In genomic region chr19:28298669-28299068, GRCm38 (mm10) we compare ENCODE assay signal across 9 mouse cellular contexts.
DNase-seq lines count a peak whose midpoint lies in the region; ATAC-seq and TF ChIP-seq lines count a peak whose summit lies in the region.
"Had no signal": no experiment of that assay in that cellular context is flagged by ENCODE, and none has a peak within 500 bp of the region (broad histone marks: within the 10 kb centered on the region; RNA-seq: fewer than 3 reads in every experiment).

No protein-coding gene starts in this region.

- DNase-seq in kidney, postnatal 0 days (ENCODE audit: low spot score): peak; percentile 9
- no peak for DNase-seq in kidney, postnatal 25 days
- peak; percentile 28 to 34 for DNase-seq in cerebellum, postnatal 25 days
- peak; percentile 29 for DNase-seq in forelimb bud, embryonic 11.5 days (ENCODE audit: low read depth, low spot score)
- DNase-seq in limb, embryonic 11.5 days (ENCODE audit: low spot score): peak; percentile 43
- DNase-seq in retina, embryonic 14.5 days (ENCODE audit: low spot score): no peak
- no peak for DNase-seq in kidney, postnatal 10 days

- H3K9me3 ChIP-seq in kidney, postnatal 0 days (replicated peaks; ENCODE audit: low read length): no peaks in the 10 kb centered on the region
- no peaks in the 10 kb centered on the region for H3K9me3 ChIP-seq in limb, embryonic 11.5 days (ENCODE audit: control insufficient read depth, low read length)
- H3K9me3 ChIP-seq: heart, embryonic 12.5 days had no signal

- H3K9ac ChIP-seq in kidney, postnatal 0 days (ENCODE audit: low read depth, low read length): no peak overlapping the region
- H3K9ac ChIP-seq in limb, embryonic 11.5 days (ENCODE audit: low read length): no peak overlapping the region
- H3K9ac ChIP-seq: heart, embryonic 12.5 days had no signal

- TF ChIP-seq CTCF in kidney, postnatal 0 days (IDR thresholded peaks at IDR 0.05; ENCODE audit: low read depth): no peak

- H3K27me3 ChIP-seq in kidney, postnatal 0 days (ENCODE audit: insufficient read depth, low read length): no peaks in the 10 kb centered on the region
- no peaks in the 10 kb centered on the region for H3K27me3 ChIP-seq in limb, embryonic 11.5 days (ENCODE audit: control insufficient read depth, insufficient read depth, low read length)
- H3K27me3 ChIP-seq: heart, embryonic 12.5 days had no signal

- ATAC-seq in kidney, postnatal 0 days (replicated peaks; ENCODE audit: low FRiP score, low read depth): no peak
- peak; percentile 72; the same call in 1 of the 2 replicates for ATAC-seq in limb, embryonic 11.5 days (ENCODE audit: insufficient number of reproducible peaks, low FRiP score, low TSS enrichment, low read depth)
- ATAC-seq in CD4-positive, CD25-positive, alpha-beta regulatory T cell, adult 4 months: no peak

- WGBS in kidney, postnatal 0 days: 55% methylated on average over 9 of the region's 9 CpGs
- WGBS in limb, embryonic 11.5 days: 63% methylated on average over 9 of the region's 9 CpGs

- no peak overlapping the region for H3K27ac ChIP-seq in kidney, postnatal 0 days
- no peak overlapping the region for H3K27ac ChIP-seq in limb, embryonic 11.5 days (replicated peaks; ENCODE audit: low read depth, low read length)

- no peak overlapping the region for H3K4me3 ChIP-seq in kidney, postnatal 0 days (replicated peaks; ENCODE audit: low read depth, low read length)
- no peak overlapping the region for H3K4me3 ChIP-seq in limb, embryonic 11.5 days (ENCODE audit: low read depth, low read length)
- H3K4me3 ChIP-seq: heart, embryonic 12.5 days had no signal

- no peaks in the 10 kb centered on the region for H3K4me1 ChIP-seq in kidney, postnatal 0 days (replicated peaks; ENCODE audit: insufficient read depth, low read length)
- H3K4me1 ChIP-seq in limb, embryonic 11.5 days (ENCODE audit: control insufficient read depth, insufficient read depth, low read length): peaks cover 13% of the 10 kb centered on the region; the same call in 1 of the 2 replicates

- H3K4me2 ChIP-seq in kidney, postnatal 0 days (ENCODE audit: low read length): no peak overlapping the region
- H3K4me2 ChIP-seq in limb, embryonic 11.5 days (ENCODE audit: low read depth, severe bottlenecking): no peak overlapping the region
- H3K4me2 ChIP-seq: heart, embryonic 12.5 days had no signal

- H3K36me3 ChIP-seq in kidney, postnatal 0 days (ENCODE audit: insufficient read depth, low read length): no peaks in the 10 kb centered on the region
- H3K36me3 ChIP-seq in limb, embryonic 11.5 days (ENCODE audit: control insufficient read depth, insufficient read depth, low read length): no peaks in the 10 kb centered on the region
- H3K36me3 ChIP-seq: heart, embryonic 12.5 days had no signal

Comparison
In these comparisons a context has a peak if more than half of its experiments do, and no peak if none do; other contexts are left out.
1. DNase-seq: peak in kidney, postnatal 0 days (single experiment), cerebellum, postnatal 25 days (2 of 2), forelimb bud, embryonic 11.5 days (single experiment) and limb, embryonic 11.5 days (single experiment); none in kidney, postnatal 25 days (0 of 2), retina, embryonic 14.5 days (single experiment) and kidney, postnatal 10 days (single experiment).